Mouse (Mus musculus) layer of hippocampus, adult 18-20 months (tissue): ENCODE data around the gene Rab44. TPM values are rescaled to one million over a fixed set of nuclear protein-coding genes. Genes with fewer than 3 reads are reported as not detected.
"Not testable (repeated sequence)": the region's sequence is repeated elsewhere in the genome, so short reads cannot be mapped to it uniquely, and the experiment has no call there.

ENCODE experiments used
- DNase-seq, 2 experiments: peaks; one replicate each; pipeline ENCODE4 v3.0.0; 2022; ENCODE audit warnings: low spot score in 2 of 2
- long read RNA-seq: library from polyadenylated mRNA; stranded (forward); transcript quantifications from one replicate; pipeline ENCODE4 v2.0.0, GENCODE M21; 2021
- total RNA-seq, 2 experiments: library from RNA; stranded (reverse); gene quantifications; 2 replicates each; pipeline ENCODE4 v1.2.3; 2021

Rab44 gene
- total RNA-seq: not detected
- long read RNA-seq: 0 reads

DNA sequence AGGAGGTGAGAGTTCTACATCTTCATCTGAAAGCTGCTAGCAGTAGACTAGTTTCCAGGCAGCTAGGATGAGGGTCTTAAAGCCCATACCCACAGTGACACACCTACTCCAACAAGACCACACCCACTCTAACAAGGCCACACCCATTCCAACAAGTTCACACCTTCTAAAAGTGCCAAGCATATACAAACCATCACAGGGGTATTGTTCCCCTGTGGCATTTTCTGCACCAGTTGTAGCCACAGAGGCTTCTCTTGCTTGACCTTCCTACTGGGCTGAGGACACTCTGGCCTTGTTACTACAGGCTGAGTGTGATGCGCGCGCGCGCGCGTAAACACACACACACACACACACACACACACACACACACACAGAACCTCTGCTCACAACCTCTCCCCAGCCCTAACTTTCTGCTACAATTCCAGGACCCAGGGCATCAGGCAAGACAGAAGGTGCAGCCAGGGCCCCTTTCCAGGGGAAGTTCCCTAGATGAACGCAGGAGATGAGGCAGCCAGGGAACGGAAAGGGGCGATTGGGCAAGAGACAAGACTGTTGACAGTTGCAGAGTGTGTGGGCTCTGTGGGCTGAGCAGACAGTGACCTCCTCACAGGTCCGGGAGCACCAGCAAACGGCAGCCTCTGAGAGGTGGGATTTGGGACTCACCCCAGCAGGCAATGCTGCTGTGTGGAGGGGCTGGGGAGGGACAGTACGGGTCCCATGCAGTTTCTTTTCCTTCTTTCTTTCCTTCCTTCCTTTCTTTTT is at the start of gene Rab44:
Rab44 (plus strand) TSS at position 555 of the 762 bp plus-strand sequence.
- DNase-seq: no peak

GRCm38 (mm10) chr17:29065245-29065940 is 48.6 kb upstream of the Rab44 start:
- DNase-seq: no peak

DNA sequence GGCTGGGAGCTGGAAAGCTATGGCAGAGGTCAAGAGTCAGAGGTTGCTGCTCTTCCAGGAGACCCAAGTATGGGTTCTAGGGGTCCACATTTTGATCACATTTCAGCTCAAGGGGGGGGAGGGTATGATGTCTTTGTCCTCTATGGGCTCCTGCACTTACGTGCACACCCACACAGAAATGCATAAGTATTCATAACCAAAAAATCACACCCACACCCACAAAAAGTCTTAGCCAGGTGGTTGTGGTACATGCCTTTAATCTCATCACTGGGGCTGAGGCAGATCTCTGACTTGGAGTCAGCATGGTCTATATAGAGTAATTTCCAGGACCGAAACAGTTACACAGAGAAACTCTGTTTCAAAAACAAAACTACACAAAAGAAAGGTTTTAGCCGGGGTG is 48.0 kb upstream of the Rab44 start:
- DNase-seq: no peak

- DNase-seq: not testable (repeated sequence)
Observed at GRCm38 (mm10) chr17:29067416-29067815, 46.5 kb upstream of the Rab44 start.

GRCm38 (mm10) chr17:29067847-29068246 is 46.1 kb upstream of the Rab44 start:
- no peak for DNase-seq

- no peak for DNase-seq
Observed at GRCm38 (mm10) chr17:29069063-29069462, 44.9 kb upstream of the Rab44 start.

- DNase-seq: no peak
Observed at GRCm38 (mm10) chr17:29071820-29072219, 42.1 kb upstream of the Rab44 start.

DNA sequence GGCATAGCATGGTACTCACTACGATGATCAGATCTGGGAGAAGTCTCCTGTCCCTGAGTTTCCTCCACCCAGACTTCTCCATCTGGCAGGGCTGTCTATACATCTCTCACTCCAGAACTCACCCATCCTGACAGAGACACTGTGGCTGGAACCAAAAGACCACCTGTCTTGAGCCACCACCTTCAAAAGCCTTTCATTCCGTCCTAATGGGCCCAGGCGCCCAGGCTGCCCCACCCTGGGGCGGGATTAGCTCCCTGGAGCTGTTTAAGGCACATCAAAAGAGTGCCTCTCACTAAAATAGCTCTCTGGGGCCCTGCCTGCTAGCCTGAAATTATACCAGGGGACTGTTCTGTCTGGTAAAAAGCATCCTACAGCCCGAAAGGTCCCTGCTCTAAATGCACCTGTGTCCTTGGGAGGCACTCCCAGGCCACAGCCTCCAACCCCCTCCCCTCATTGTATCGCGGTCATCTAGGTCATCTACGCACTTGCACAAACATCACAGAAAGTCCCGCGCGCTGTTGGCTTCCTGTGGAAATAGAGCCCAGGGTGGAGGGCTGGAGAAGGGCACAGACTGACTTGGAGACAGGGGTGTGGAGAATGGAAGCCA is 41.1 kb upstream of the Rab44 start:
- DNase-seq: no peak

GRCm38 (mm10) chr17:29073313-29073712 is 40.6 kb upstream of the Rab44 start:
- no peak for DNase-seq

DNA sequence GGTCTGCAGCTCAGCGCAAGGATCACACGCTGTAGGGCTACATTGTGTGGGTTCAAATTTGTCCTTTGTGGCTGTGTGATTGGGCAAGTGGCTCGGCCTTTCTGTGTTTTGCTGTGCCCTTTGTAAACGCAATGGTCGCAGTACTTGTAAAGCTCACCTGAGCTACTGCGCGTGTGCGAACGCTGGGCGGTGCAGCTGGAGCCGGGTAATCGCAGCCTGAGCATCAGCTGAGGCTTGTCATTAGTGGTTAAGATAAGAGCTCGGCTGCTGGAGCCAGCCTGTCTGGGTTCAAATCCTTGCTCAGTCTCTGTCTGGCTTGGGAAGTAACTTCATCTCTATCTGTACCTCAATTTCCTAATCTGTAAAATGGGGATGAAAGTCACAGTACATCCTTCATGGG is 39.9 kb upstream of the Rab44 start:
- no peak for DNase-seq

DNA sequence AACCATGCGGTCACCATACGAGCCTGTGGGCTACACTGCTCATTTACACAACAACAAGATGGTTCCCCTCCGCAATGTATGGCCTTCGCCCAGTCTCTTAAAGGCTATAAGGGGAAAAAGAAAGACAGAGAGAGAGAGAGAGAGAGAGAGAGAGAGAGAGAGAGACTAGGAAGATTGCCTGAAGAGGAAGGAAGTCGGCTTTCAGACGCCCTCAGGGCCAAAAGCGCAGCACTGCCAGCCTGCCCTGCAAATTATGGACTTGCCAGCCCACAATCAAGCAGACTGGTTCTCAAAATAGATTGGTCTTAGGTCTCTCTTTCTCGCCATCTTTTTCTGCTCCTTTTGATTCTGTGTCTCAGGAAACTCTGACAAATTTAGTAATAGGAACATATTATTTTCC is 37.7 kb upstream of the Rab44 start:
- DNase-seq: no peak

DNA sequence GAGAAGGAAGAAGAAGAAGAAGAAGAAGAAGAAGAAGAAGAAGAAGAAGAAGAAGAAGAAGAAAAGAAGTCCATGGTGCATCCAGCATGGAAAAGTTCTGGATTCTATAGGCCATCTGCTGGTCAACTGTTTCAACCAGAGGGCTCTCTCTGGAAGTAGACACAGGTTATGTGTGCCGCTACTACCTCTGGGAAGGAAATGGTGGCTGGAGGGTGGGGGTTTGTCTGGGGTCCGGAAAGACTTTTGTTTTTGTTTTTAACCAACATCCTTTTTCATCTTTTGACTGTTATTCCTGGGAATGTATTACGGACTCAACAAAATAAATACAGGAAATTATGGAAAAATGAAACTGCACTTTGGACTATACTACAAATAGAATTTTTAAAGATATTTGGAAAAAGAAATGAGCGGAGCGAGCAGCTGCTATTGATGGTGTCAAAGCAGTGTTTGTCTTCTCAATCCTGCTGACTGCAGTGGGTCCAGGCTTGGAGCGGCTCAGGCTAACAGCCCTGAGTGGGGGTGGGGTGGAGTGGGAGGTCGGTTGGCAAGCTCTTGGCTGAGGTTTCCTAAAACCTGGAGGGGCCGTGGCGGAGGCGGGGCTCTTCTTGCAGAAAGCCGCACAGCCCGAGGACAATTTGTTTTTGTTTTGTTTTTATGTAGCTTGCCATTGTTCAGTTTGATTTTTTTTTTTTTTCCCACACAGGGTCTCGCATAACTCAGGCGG is 36.0 kb upstream of the Rab44 start:
- peak in 1 of 2 experiments; percentile 68 for DNase-seq

GRCm38 (mm10) chr17:29078519-29079383 is 35.2 kb upstream of the Rab44 start:
- DNase-seq: no peak

DNA sequence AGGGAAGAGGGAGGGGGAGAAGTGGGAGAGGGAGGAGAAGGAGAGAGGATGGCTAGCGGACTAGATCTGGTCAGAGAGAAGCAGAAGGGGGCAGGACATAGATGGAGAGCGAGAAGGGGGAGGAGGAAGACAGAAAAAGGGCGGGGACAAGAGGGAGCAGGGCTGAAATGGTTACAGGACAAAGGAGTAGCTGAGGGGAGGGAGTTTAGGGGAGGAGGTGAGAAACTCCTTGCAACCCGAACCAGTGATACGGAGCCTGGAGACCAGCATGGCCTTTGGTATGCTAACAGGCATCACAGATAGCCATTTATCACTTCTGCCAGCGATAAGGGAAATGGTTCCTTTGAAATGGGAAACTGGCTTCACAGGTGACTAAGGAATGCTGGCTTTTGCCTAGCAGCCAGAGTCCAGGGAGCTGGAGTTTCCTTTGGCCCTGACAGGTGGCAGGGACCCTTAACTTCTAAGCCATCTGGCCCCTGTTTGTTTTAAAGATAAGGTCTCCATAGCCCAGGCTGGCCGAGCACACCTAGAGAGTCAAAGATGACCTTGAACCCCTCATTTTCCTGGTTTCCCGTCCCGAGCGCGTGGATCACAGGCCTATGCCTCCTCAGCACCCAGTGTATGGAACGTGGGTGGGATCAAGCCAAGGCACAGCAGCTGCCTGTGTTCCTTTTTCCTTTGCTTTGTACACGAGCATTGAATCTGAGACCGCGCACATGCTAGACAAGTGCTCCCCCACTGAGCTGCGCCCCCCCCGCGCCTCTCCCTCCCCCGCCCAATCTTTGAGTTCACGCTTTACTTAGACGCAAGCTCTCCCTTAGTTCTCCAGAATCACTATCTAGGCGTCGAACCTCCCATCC is 33.0 kb upstream of the Rab44 start:
- no peak for DNase-seq

DNA sequence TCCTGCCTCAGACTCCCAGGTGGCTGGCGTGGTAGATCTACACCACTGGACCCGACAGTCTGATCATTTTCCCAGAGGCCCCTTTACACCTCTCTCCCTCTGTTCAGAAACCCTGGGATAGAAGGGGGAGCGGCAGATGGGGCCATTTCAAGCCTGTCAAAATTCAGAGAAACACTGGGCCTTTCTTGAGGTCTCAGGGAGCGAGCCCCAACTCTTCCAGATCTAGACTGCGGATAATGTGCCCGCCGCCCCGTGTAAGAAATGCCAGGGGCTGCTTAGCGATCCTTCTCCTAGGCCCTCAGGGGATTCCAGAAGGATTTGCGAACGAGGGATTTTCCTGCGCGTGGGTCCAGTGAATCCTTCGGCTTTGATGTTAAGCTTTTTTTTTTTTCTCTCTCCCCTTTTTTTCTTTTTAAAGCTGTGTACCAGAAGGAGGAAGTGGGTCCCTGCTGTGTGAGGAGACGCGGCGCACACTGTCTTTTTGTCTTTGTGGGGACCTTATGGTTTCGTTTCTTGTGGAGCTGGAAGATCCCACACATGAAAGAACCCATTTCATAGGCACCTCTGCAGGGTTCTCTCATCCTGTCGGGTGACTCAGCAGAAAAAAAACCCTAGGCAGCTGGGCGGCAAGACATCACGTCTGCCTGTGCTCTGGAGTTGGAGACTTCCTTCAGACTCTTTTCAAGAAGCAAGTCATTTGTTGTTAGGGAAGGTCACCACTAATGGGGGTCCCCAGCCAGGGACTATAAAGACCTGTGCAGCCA is 32.1 kb upstream of the Rab44 start:
- peak in 1 of 2 experiments; percentile 51 for DNase-seq

DNA sequence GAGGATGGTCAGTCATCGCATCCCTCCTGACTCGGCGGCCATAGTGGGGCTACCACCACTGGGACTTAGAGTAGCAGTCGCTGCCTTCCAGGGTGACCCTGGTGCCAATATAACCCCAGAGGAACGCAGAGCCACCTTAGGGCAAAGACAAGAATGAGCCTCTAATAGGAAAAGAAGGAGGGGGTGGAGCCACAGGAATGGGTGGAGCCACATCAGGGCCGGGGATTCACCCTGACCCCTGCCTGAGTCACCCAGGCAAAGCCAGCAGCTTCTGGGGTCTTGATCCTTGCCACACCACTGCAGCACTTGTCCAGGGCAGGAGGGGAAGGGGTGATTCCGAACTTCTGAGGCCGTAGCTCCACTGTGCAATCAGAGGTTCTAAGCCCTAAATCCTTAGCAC is 30.4 kb upstream of the Rab44 start:
- no peak for DNase-seq

- no peak for DNase-seq
Observed at GRCm38 (mm10) chr17:29084656-29085055, 29.3 kb upstream of the Rab44 start.

DNA sequence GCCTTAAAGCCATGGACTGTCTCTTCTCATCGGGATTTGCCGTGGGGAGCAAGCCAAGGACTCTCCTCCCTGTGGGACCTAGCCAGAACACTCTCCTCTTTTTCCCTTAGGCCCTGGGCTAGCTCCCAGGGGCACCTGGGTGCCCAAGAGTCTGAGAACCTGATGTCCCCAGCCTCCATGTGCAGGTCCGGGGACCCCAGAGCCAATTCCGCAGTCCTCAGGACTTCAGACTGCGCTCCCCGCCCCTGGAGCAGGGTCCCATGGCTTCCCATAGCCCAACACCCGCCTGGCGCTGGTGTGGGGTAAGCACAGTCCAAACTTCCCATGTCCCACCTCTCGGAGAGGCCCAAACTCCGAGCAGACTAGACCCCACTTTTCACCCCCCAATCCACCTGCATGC is 28.7 kb upstream of the Rab44 start:
- no peak for DNase-seq

DNA sequence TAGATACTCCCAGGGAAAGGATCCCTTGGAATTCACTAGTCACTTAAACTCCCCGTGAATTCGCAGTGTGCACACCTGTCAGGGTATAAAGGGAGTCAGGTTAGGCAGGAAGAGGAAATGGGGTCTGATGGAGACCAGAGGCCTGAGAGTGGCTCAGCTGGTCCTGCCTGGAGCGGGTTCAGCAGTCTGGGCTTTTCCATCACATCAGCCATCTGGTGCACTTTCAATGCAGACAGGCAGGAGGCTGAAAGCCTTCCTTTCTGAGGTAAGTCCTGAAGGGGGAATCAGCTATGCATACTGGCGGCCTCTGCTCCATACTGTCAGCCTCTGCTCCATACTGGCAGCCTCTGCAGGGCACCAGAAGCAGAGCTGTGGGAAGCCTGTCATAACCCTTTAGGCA is 27.0 kb upstream of the Rab44 start:
- DNase-seq: no peak
